Mouse (Mus musculus): ENCODE data around the gene Phc2. TPM values are rescaled to one million over a fixed set of nuclear protein-coding genes. Genes with fewer than 3 reads are reported as not detected.

Phc2 gene
- total and polyA plus RNA-seq, 3 experiments, result 34.3 to 46.3 (median 39.7) TPM

- no peaks in the 10 kb centered on the region for H3K36me3 ChIP-seq (ENCODE audit: control insufficient read depth, insufficient read depth, low read length)
- H3K9ac ChIP-seq (ENCODE audit: low read depth, low read length), result no peak overlapping the region
- DNase-seq, result no peak
- H3K4me3 ChIP-seq, result no peak overlapping the region
- no peak for TF ChIP-seq EP300 (IDR thresholded peaks at IDR 0.05; ENCODE audit: insufficient read depth, low read depth, low read length)
- TF ChIP-seq CTCF (IDR thresholded peaks at IDR 0.05), result no peak
- no peak for TF ChIP-seq POLR2A (IDR thresholded peaks at IDR 0.05; ENCODE audit: insufficient read depth, low read depth, low read length)
- no peaks in the 10 kb centered on the region for H3K79me2 ChIP-seq (replicated peaks; ENCODE audit: control insufficient read depth, insufficient read depth, low read length)
- WGBS, result 41% methylated on average over 2 of the region's 2 CpGs
- intact Hi-C loops (cut with DNase I), result loop anchor here (5.0 to 10.0 kb wide), 3 partner anchors 83 to 238 kb away; no protein-coding TSS in a partner anchor
- H3K4me1 ChIP-seq (ENCODE audit: control insufficient read depth, insufficient read depth, low read length), result no peaks in the 10 kb centered on the region
- H3K27me3 ChIP-seq (ENCODE audit: control insufficient read depth, insufficient read depth, low read length), result peaks cover 2% of the 10 kb centered on the region; the same call in 1 of the 2 replicates
- no peak overlapping the region for H3K27ac ChIP-seq
Measured at GRCm38 (mm10) chr4:128618963-128619362, 35.5 kb upstream of the Phc2 start.

DNA sequence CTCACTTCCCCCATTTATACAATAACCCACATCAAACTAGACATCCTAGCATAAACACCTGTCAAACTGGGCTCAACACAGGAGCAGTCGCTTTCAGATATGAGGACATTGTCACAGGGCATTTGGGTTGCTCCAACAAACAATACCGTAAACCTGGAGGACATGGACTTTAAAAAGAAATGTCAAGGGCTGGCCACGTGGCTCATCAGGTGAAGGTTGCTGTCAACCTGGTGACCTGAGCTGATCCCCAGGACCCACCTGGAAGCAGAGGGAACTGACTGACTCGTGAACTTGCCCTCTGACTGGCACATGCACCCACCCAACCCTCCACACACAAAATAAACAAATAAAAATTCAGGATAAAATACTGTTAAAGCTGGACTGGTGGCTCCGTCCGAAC, 33.9 kb upstream of the Phc2 start:
- no peaks in the 10 kb centered on the region for H3K4me1 ChIP-seq (ENCODE audit: control insufficient read depth, insufficient read depth, low read length)
- H3K4me3 ChIP-seq, result no peak overlapping the region
- H3K27ac ChIP-seq, result no peak overlapping the region
- H3K9ac ChIP-seq (ENCODE audit: low read depth, low read length), result no peak overlapping the region
- WGBS, result 80% methylated on average over 6 of the region's 6 CpGs
- peaks cover 2% of the 10 kb centered on the region; the same call in 1 of the 2 replicates for H3K27me3 ChIP-seq (ENCODE audit: control insufficient read depth, insufficient read depth, low read length)
- H3K36me3 ChIP-seq (ENCODE audit: control insufficient read depth, insufficient read depth, low read length), result no peaks in the 10 kb centered on the region
- intact Hi-C loops (cut with DNase I), result no loop called here
- DNase-seq, result no peak
- H3K79me2 ChIP-seq (replicated peaks; ENCODE audit: control insufficient read depth, insufficient read depth, low read length), result no peaks in the 10 kb centered on the region
- no peak for TF ChIP-seq POLR2A (IDR thresholded peaks at IDR 0.05; ENCODE audit: insufficient read depth, low read depth, low read length)
- no peak for TF ChIP-seq CTCF (IDR thresholded peaks at IDR 0.05)
- TF ChIP-seq EP300 (IDR thresholded peaks at IDR 0.05; ENCODE audit: insufficient read depth, low read depth, low read length), result no peak

- WGBS, result 82% methylated on average over 8 of the region's 8 CpGs
- Histone ChIP-seq H3K9ac (ENCODE audit: low read depth, low read length) (no peak overlapping the region), H3K27ac (no peak overlapping the region), H3K79me2 (replicated peaks; ENCODE audit: control insufficient read depth, insufficient read depth, low read length) (no peaks in the 10 kb centered on the region), H3K4me3 (no peak overlapping the region), H3K27me3 (ENCODE audit: control insufficient read depth, insufficient read depth, low read length) (peaks cover 2% of the 10 kb centered on the region; the same call in 1 of the 2 replicates), H3K36me3 (ENCODE audit: control insufficient read depth, insufficient read depth, low read length) (no peaks in the 10 kb centered on the region), H3K4me1 (ENCODE audit: control insufficient read depth, insufficient read depth, low read length) (no peaks in the 10 kb centered on the region)
- DNase-seq, result no peak
- TF ChIP-seq EP300 (IDR thresholded peaks at IDR 0.05; ENCODE audit: insufficient read depth, low read depth, low read length), result no peak
- TF ChIP-seq POLR2A (IDR thresholded peaks at IDR 0.05; ENCODE audit: insufficient read depth, low read depth, low read length), result no peak
- no peak for TF ChIP-seq CTCF (IDR thresholded peaks at IDR 0.05)
- intact Hi-C loops (cut with DNase I), result no loop called here
Measured at GRCm38 (mm10) chr4:128621109-128621508, 33.4 kb upstream of the Phc2 start.

DNA sequence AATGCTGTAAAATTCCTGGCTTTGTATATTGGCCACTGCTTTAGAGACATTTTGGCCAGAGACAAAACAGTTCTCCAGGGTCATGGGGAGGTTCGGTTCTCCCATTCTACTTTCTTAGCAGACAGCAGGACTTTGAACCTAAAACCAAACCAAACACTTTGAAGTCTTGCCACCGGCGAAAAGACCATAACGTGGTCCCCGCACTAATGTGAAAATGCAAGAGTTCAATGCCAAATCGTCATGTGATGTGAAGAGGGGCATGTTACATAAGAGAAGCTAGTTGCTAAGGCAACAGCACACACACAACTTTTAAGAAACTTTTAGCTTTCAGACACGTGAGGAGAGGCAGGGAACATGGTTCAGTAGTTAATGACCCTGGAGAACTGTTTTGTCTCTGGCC, 19.1 kb upstream of the Phc2 start:
- no peak for DNase-seq
- Histone ChIP-seq H3K79me2 (replicated peaks; ENCODE audit: control insufficient read depth, insufficient read depth, low read length) (no peaks in the 10 kb centered on the region), H3K27ac (no peak overlapping the region), H3K9ac (ENCODE audit: low read depth, low read length) (no peak overlapping the region), H3K4me3 (no peak overlapping the region), H3K36me3 (ENCODE audit: control insufficient read depth, insufficient read depth, low read length) (no peaks in the 10 kb centered on the region), H3K27me3 (ENCODE audit: control insufficient read depth, insufficient read depth, low read length) (no peaks in the 10 kb centered on the region; the same call in 1 of the 2 replicates), H3K4me1 (ENCODE audit: control insufficient read depth, insufficient read depth, low read length) (no peaks in the 10 kb centered on the region; the same call in 1 of the 2 replicates)
- intact Hi-C loops (cut with DNase I), result no loop called here
- WGBS, result 77% methylated on average over 7 of the region's 7 CpGs
- no peak for TF ChIP-seq CTCF (IDR thresholded peaks at IDR 0.05)
- TF ChIP-seq POLR2A (IDR thresholded peaks at IDR 0.05; ENCODE audit: insufficient read depth, low read depth, low read length), result no peak

- 66% methylated on average over 10 of the region's 10 CpGs for WGBS
- Histone ChIP-seq H3K27me3 (ENCODE audit: control insufficient read depth, insufficient read depth, low read length) (no peaks in the 10 kb centered on the region; the same call in 1 of the 2 replicates), H3K79me2 (replicated peaks; ENCODE audit: control insufficient read depth, insufficient read depth, low read length) (no peaks in the 10 kb centered on the region), H3K4me3 (no peak overlapping the region), H3K4me1 (ENCODE audit: control insufficient read depth, insufficient read depth, low read length) (no peaks in the 10 kb centered on the region; the same call in 1 of the 2 replicates), H3K27ac (no peak overlapping the region), H3K9ac (ENCODE audit: low read depth, low read length) (no peak overlapping the region), H3K36me3 (ENCODE audit: control insufficient read depth, insufficient read depth, low read length) (no peaks in the 10 kb centered on the region)
- no peak for DNase-seq
- TF ChIP-seq CTCF (IDR thresholded peaks at IDR 0.05) (no peak), EP300 (IDR thresholded peaks at IDR 0.05; ENCODE audit: insufficient read depth, low read depth, low read length) (no peak), POLR2A (IDR thresholded peaks at IDR 0.05; ENCODE audit: insufficient read depth, low read depth, low read length) (no peak)
- intact Hi-C loops (cut with DNase I), result no loop called here
Measured at GRCm38 (mm10) chr4:128635894-128636585, 18.5 kb upstream of the Phc2 start.

GRCm38 (mm10) chr4:128637250-128637649, 17.3 kb upstream of the Phc2 start:
- Histone ChIP-seq H3K4me3 (no peak overlapping the region), H3K79me2 (replicated peaks; ENCODE audit: control insufficient read depth, insufficient read depth, low read length) (no peaks in the 10 kb centered on the region), H3K27me3 (ENCODE audit: control insufficient read depth, insufficient read depth, low read length) (no peaks in the 10 kb centered on the region; the same call in 1 of the 2 replicates), H3K4me1 (ENCODE audit: control insufficient read depth, insufficient read depth, low read length) (no peaks in the 10 kb centered on the region; the same call in 1 of the 2 replicates), H3K9ac (ENCODE audit: low read depth, low read length) (no peak overlapping the region), H3K27ac (no peak overlapping the region), H3K36me3 (ENCODE audit: control insufficient read depth, insufficient read depth, low read length) (no peaks in the 10 kb centered on the region)
- WGBS, result 23% methylated on average over 11 of the region's 11 CpGs
- intact Hi-C loops (cut with DNase I), result no loop called here
- TF ChIP-seq CTCF (IDR thresholded peaks at IDR 0.05) (no peak), EP300 (IDR thresholded peaks at IDR 0.05; ENCODE audit: insufficient read depth, low read depth, low read length) (no peak), POLR2A (IDR thresholded peaks at IDR 0.05; ENCODE audit: insufficient read depth, low read depth, low read length) (no peak)
- DNase-seq, result no peak
